Mouse (Mus musculus) kidney, postnatal 0 days (tissue): Measurements from ENCODE around the gene Zkscan17. TPM values are rescaled to one million over a fixed set of nuclear protein-coding genes. Genes with fewer than 3 reads are reported as not detected.

Experiments
- ATAC-seq: fragments of 200-750 bp; cut with Nextera tagmentation; replicated peaks from 2 replicates; pipeline ENCODE4 v1.8.0; 2017; ENCODE audit warnings: low read depth, moderate number of reproducible peaks, moderate TSS enrichment, moderate library complexity; ENCODE audit not compliant: low FRiP score
- DNase-seq: peaks from one replicate; pipeline ENCODE4 v3.0.0-alpha.2; 2016; ENCODE audit warnings: low spot score
- H3K27ac ChIP-seq: fragments of 300-500 bp; sonication (generic); 2 replicates; pipeline ENCODE4 v1.5.1; 2014; ENCODE audit warnings: mild to moderate bottlenecking
- H3K27me3 ChIP-seq: fragments of 300-500 bp; sonication (generic); 2 replicates; pipeline ENCODE4 v1.6.1; 2014; ENCODE audit warnings: low read length, mixed read lengths; ENCODE audit not compliant: insufficient read depth
- H3K36me3 ChIP-seq: fragments of 300-500 bp; sonication (generic); 2 replicates; pipeline ENCODE4 v1.6.1; 2014; ENCODE audit warnings: low read length, mixed read lengths; ENCODE audit not compliant: insufficient read depth
- H3K4me1 ChIP-seq: fragments of 300-500 bp; sonication (generic); replicated peaks from 2 replicates; pipeline ENCODE4 v1.6.1; 2014; ENCODE audit warnings: antibody characterized with exemption, low read length, mixed read lengths; ENCODE audit not compliant: insufficient read depth
- H3K4me2 ChIP-seq: fragments of 300-500 bp; sonication (generic); 2 replicates; pipeline ENCODE4 v1.6.1; 2014; ENCODE audit warnings: mild to moderate bottlenecking, low read length, moderate library complexity, mixed read lengths
- H3K4me3 ChIP-seq: fragments of 300-500 bp; sonication (generic); replicated peaks from 2 replicates; pipeline ENCODE4 v1.5.1; 2014; ENCODE audit warnings: low read depth, low read length
- H3K9ac ChIP-seq: fragments of 300-500 bp; sonication (generic); 2 replicates; pipeline ENCODE4 v1.6.1; 2014; ENCODE audit warnings: low read depth, low read length
- H3K9me3 ChIP-seq: fragments of 300-500 bp; sonication (generic); replicated peaks from 2 replicates; pipeline ENCODE4 v1.6.1; 2016; ENCODE audit warnings: low read length, inconsistent platforms, mixed read lengths
- CTCF ChIP-seq: IDR thresholded peaks from 2 replicates; pipeline ENCODE4 v1.5.1; 2016; ENCODE audit warnings: antibody characterized with exemption, low read depth, mild to moderate bottlenecking, moderate library complexity
- WGBS: fragments of 180-500 bp; shearing (Covaris S2); extraction: QIAGEN DNeasy Blood & Tissue Kit; methylation state at CpG from one replicate; pipeline ENCODE4 v1.1.7; 2014; 5-methylcytosine and 5-hydroxymethylcytosine counted together
- polyA plus RNA-seq: library from polyadenylated mRNA; unstranded; fragments of >200 nt; fragmentation: Nextera tagmentation; extraction: Ambion mirVana; gene quantifications from 2 replicates; pipeline ENCODE4 v1.2.1, GENCODE M21; 2015

The Zkscan17 gene
- polyA plus RNA-seq, 1 experiment from 2014 or later: 20.1 TPM

DNA sequence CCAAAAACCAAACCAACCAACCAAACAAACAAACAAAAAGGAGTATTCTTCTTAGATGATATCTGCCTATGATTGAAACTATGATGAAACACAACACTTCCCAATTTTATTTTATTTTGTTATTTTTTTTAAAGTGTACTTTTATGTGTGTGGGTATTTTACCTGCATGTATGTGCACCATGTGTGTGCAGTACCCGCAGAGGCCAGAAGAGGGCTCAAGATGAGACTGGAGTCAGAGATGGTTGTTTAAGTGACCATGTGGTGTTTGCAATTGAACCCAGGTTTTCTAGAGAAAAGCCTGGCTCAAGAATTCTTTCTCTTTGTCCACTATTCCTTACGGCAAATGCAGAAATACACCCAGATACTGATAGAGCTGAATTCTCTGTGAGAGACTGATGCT is 2.4 kb downstream of the Zkscan17 start:
- TF ChIP-seq CTCF: 0 out of 2 replicates have a peak, but pooled peaks have one; percentile 18
- Histone ChIP-seq H3K4me3 (no peak overlapping the region), H3K9me3 (no peaks in the 10 kb centered on the region), H3K27ac (no peak overlapping the region), H3K27me3 (no peaks in the 10 kb centered on the region), H3K36me3 (no peaks in the 10 kb centered on the region), H3K9ac (no peak overlapping the region), H3K4me1 (0 out of 2 replicates have a peak, but pooled peaks cover 3% of the 10 kb centered on the region), H3K4me2 (no peak overlapping the region)
- no peak for ATAC-seq
- 97% methylated on average over 2 of the region's 2 CpGs for WGBS
- DNase-seq: no peak

DNA sequence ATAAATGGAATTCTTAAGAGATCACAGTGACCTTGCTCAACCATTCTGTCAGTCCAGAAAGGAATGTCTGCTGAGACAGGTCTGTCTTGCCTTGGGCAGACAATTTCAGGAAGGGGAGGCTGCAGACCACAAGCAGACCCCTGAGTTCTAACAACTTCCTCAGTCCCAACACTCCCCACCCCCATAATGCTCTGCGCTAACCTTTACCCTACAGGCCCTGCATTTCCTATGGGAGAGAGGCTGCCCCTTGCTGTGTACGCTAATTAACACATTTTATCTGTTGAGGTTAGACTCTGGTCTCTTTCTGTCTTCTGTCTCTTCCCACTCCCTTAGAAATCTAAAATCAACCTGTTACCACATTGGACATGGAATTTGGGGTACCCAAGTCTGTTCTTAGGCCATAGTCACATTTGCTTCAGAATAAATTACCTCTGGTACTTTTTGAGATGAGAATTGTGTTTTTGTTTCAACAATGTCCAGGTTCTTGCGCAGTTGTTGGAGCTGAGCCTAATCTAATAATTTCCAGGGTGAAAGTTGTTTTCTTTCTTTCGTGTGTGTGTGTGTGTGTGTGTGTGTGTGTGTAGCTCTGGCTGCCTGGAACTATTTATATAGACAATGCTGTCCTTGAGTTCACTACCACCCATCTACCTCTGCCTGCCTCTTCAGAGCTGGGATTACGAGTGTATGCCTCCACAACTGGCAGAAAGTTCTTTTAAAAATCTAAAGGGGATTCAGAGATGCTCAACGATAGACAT is 6.6 kb downstream of the Zkscan17 start:
- 60% methylated on average over 6 of the region's 6 CpGs for WGBS

DNA sequence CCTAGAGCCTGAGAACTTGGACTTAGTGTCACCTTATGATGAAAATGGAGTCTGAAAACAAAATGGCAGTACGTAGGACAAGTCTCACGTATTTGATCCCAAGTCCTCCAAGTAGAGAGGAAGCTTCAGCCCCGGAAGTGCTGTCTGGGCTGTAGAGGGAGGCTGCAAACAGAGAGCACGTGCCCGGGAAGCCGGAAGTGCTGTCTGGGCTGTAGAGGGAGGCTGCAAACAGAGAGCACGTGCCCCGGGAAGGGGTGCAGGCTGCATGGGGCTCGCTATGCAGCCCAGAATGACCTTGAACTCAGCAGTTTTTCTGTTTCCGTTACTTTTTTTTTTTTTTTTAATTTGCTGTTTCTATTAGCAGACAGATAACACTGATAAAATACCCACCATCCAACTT is 8.3 kb downstream of the Zkscan17 start:
- Histone ChIP-seq H3K9me3 (no peaks in the 10 kb centered on the region), H3K9ac (no peak overlapping the region), H3K27me3 (no peaks in the 10 kb centered on the region), H3K36me3 (no peaks in the 10 kb centered on the region), H3K27ac (no peak overlapping the region), H3K4me2 (no peak overlapping the region), H3K4me1 (0 out of 2 replicates have a peak, but pooled peaks cover 3% of the 10 kb centered on the region), H3K4me3 (no peak overlapping the region)
- TF ChIP-seq CTCF: no peak
- 54% methylated on average over 10 of the region's 10 CpGs for WGBS
- DNase-seq (no peak), ATAC-seq (no peak)

More for the DNA sequence above, 6.6 kb downstream of the Zkscan17 start:
- H3K4me1 ChIP-seq: 0 out of 2 replicates have a peak, but pooled peaks cover 3% of the 10 kb centered on the region
- H3K4me2 ChIP-seq: no peak overlapping the region
- ATAC-seq: no peak
- H3K27me3 ChIP-seq: no peaks in the 10 kb centered on the region
- H3K4me3 ChIP-seq: no peak overlapping the region
- H3K36me3 ChIP-seq: no peaks in the 10 kb centered on the region
- no peak for DNase-seq
- H3K27ac ChIP-seq: no peak overlapping the region
- TF ChIP-seq CTCF: no peak
- no peaks in the 10 kb centered on the region for H3K9me3 ChIP-seq
- no peak overlapping the region for H3K9ac ChIP-seq

DNA sequence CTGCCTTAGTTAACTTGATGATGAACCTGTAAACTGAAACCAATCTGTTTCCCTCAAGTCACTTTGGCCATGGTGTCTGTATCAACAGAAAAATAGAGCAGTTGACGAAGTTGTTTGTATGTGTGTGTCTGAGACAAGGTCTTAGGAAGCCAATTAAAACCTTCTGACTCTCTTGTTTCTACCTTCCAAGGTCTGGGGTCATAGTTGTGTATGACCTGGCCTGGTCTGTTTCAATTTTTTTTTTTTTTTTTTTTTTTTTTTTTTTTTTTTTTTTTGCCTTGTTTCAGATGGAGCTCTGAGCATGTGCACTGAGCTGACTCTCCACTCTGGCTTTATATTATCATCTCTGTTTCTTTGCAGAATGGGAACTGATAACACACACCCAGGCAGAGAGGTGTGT is 9.1 kb downstream of the Zkscan17 start:
- Histone ChIP-seq H3K36me3 (no peaks in the 10 kb centered on the region), H3K27ac (no peak overlapping the region), H3K9ac (no peak overlapping the region), H3K9me3 (no peaks in the 10 kb centered on the region), H3K4me1 (0 out of 2 replicates have a peak, but pooled peaks cover 3% of the 10 kb centered on the region), H3K27me3 (no peaks in the 10 kb centered on the region), H3K4me2 (no peak overlapping the region), H3K4me3 (no peak overlapping the region)
- DNase-seq (no peak), ATAC-seq (no peak)
- WGBS: 84% methylated on average over 1 of the region's 1 CpGs
- no peak for TF ChIP-seq CTCF

DNA sequence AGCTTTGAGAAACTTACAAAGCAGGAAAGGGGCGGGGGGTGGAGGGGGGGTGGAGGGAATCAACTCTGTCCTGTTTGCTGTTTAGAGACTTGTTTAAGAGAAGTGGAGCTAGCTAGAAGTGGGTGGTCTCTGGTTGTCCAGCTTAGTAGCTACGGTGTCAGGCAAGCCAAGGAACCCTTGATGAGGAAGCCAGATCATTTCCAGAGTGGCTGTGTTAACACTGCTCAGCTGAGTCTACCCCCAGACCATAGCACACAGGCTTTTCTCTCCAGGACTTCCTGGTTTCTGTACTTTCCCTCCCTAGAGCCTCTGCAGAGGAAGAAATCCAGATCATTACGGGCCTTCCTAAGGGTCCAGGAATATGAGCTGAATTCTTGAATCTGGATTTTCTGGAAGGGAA is 11.8 kb downstream of the Zkscan17 start:
- 0 out of 2 replicates have a peak, but pooled peaks cover 2% of the 10 kb centered on the region for H3K4me1 ChIP-seq
- no peak overlapping the region for H3K4me2 ChIP-seq
- 52% methylated on average over 3 of the region's 3 CpGs for WGBS
- H3K36me3 ChIP-seq: 0 out of 2 replicates have a peak, but pooled peaks cover 4% of the 10 kb centered on the region
- no peak for ATAC-seq
- H3K4me3 ChIP-seq: no peak overlapping the region
- no peaks in the 10 kb centered on the region for H3K27me3 ChIP-seq
- H3K27ac ChIP-seq: no peak overlapping the region
- H3K9me3 ChIP-seq: no peaks in the 10 kb centered on the region
- H3K9ac ChIP-seq: no peak overlapping the region
- no peak for TF ChIP-seq CTCF
- DNase-seq: no peak

DNA sequence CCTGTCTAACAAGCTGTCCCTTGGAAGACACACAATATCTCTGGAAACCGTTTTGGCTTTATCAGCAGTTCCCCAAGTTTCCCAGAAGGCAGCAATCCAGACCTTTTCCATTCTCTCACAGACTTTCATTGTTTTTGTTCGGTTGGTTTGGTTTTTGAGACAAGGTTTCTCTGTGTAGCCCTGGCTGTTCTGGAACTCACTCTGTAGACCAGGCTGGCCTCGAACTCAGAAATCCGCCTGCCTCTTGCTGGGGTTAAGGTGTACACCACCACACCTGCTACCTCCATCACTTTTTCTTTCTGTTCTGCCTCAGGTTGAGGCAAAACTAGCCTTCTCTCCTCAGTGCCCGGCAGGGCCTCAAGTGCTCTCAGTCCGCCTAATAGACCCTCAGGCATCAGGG is 12.2 kb downstream of the Zkscan17 start:
- no peak for DNase-seq
- H3K36me3 ChIP-seq: 0 out of 2 replicates have a peak, but pooled peaks cover 7% of the 10 kb centered on the region
- H3K4me2 ChIP-seq: no peak overlapping the region
- no peaks in the 10 kb centered on the region for H3K27me3 ChIP-seq
- no peak for TF ChIP-seq CTCF
- no peak overlapping the region for H3K4me3 ChIP-seq
- no peaks in the 10 kb centered on the region for H3K4me1 ChIP-seq
- no peak overlapping the region for H3K9ac ChIP-seq
- whole genome bisulfite sequencing: 68% methylated on average over 6 of the region's 6 CpGs
- H3K27ac ChIP-seq: no peak overlapping the region
- ATAC-seq: no peak
- no peaks in the 10 kb centered on the region for H3K9me3 ChIP-seq

DNA sequence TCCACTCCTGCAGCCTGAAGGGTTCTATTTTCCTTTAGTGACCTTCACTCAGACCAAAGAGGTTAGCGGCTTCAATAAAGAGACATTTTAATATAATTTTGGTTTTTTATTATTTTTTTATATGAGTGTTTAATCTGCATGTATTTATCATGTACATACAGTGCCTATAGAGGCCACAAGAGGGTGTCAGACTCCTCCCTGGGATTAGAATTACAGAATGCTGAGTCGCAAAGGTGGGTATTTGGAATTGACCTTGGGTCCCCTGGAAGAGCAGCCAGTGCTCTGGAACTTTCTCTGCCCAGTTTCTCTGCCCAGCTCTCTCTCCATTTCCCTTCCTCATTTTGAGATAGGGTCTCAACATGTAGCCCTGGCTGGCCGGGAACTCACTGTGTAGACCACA is 13.0 kb downstream of the Zkscan17 start:
- Histone ChIP-seq H3K4me1 (no peaks in the 10 kb centered on the region), H3K4me2 (no peak overlapping the region), H3K4me3 (no peak overlapping the region), H3K9ac (no peak overlapping the region), H3K27me3 (no peaks in the 10 kb centered on the region), H3K36me3 (0 out of 2 replicates have a peak, but pooled peaks cover 7% of the 10 kb centered on the region), H3K9me3 (no peaks in the 10 kb centered on the region), H3K27ac (no peak overlapping the region)
- 77% methylated on average over 3 of the region's 3 CpGs for WGBS
- peak; percentile 44; the same call in 1 of the 2 replicates for TF ChIP-seq CTCF
- no peak for DNase-seq
- ATAC-seq: no peak
